Mouse (Mus musculus) embryonic fibroblast, embryonic 13.5 days (primary cell): ENCODE data around the gene Eif3l.

Experiments
- CTCF ChIP-seq: IDR thresholded peaks from 2 replicates; pipeline ENCODE4 v1.5.1; 2011; ENCODE audit warnings: mild to moderate bottlenecking, control low read depth, low read length, moderate library complexity, borderline replicate concordance; ENCODE audit not compliant: insufficient read depth
- POLR2A ChIP-seq: IDR thresholded peaks from 2 replicates; pipeline ENCODE4 v1.6.1; 2011; ENCODE audit warnings: low read depth, mild to moderate bottlenecking, control low read depth, low read length, moderate library complexity

DNA sequence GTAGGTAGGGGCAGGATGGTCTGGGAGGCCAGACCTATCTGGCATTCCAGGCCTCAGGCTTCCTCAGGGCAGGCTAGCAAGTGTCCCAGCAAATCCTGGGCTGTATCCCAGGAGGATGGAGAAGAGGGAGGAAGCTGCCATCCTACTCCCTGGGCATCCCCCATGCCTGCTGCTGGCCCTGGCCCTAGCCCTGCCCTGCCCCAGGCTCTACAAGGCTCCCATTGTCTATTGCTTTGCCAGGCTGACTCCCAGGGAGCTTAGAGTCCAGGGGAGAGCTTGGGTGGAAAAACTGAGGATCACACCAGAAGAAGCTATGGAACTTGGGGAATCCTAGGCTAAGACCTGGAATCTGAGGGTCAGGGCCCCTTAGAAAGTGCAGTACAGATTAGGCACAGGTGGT, 26.6 kb downstream of the Eif3l start:
- TF ChIP-seq POLR2A, result no peak
- TF ChIP-seq CTCF, result no peak
